In genomic region chr8:85879624-85880023, GRCm38 (mm10) we compare ENCODE assay signal across 31 mouse cellular contexts. TPM values are rescaled to one million over a fixed set of nuclear protein-coding genes. Genes with fewer than 3 reads are reported as not detected.
DNase-seq lines count a peak whose midpoint lies in the region; ATAC-seq and TF ChIP-seq lines count a peak whose summit lies in the region.
"Had no signal": no experiment of that assay in that cellular context is flagged by ENCODE, and none has a peak within 500 bp of the region (broad histone marks: within the 10 kb centered on the region; RNA-seq: fewer than 3 reads in every experiment).

No protein-coding gene starts in this region.

- peak; percentile 66 for DNase-seq in midbrain, embryonic 14.5 days
- no peak for DNase-seq in midbrain, postnatal 0 days (ENCODE audit: low spot score)
- peak; percentile 4 for DNase-seq in c-Kit-positive CD71-negative TER-119-negative erythroid progenitor cells, embryonic 14.5 days (ENCODE audit: low read depth)
- DNase-seq in liver, embryonic 13.5 days: peak; percentile 59
- no peak for DNase-seq in T-cell, adult 2 months (ENCODE audit: low spot score)
- no peak for DNase-seq in left cerebral cortex, postnatal 25 days (ENCODE audit: low spot score in 2 of 2)
- DNase-seq: adrenal gland, adult 8-10 months; cerebellum, adult 8-10 months; cerebellum, postnatal 25 days; gastrocnemius, postnatal 10 days; heart, postnatal 10 days; kidney, adult 18-20 months; kidney, postnatal 36 days; lung, postnatal 36 days; retina, postnatal 1 day; right cerebral cortex, postnatal 14 days; thymus, postnatal 4 days had no signal

- H3K27ac ChIP-seq in midbrain, embryonic 14.5 days (replicated peaks; ENCODE audit: low read depth, low read length): no peak overlapping the region
- H3K27ac ChIP-seq in midbrain, postnatal 0 days (ENCODE audit: low read depth, low read length): no peak overlapping the region
- H3K27ac ChIP-seq in liver, embryonic 13.5 days: no peak overlapping the region
- H3K27ac ChIP-seq in hindbrain, embryonic 12.5 days: no peak overlapping the region
- H3K27ac ChIP-seq: embryonic facial prominence, embryonic 10.5 days; embryonic facial prominence, embryonic 15.5 days; forebrain, embryonic 13.5 days; heart, embryonic 13.5 days; hindbrain, embryonic 10.5 days; kidney, embryonic 15.5 days; layer of hippocampus, adult 2 months; limb, embryonic 10.5 days; limb, embryonic 15.5 days; lung, embryonic 15.5 days; neural tube, embryonic 13.5 days had no signal

- H3K36me3 ChIP-seq in midbrain, embryonic 14.5 days (ENCODE audit: control insufficient read depth, insufficient read depth, low read length): 0 out of 2 replicates have a peak, but pooled peaks cover 7% of the 10 kb centered on the region
- no peaks in the 10 kb centered on the region for H3K36me3 ChIP-seq in midbrain, postnatal 0 days (ENCODE audit: insufficient read depth, low read length)
- peaks cover 21% of the 10 kb centered on the region for H3K36me3 ChIP-seq in liver, embryonic 13.5 days
- no peaks in the 10 kb centered on the region for H3K36me3 ChIP-seq in hindbrain, embryonic 12.5 days

- no peak for ATAC-seq in midbrain, embryonic 14.5 days (ENCODE audit: low FRiP score, low TSS enrichment)
- ATAC-seq in midbrain, postnatal 0 days (ENCODE audit: low FRiP score): no peak
- ATAC-seq in liver, embryonic 13.5 days (ENCODE audit: low read depth): peak; percentile 96
- ATAC-seq in hindbrain, embryonic 12.5 days (ENCODE audit: low FRiP score): no peak
- ATAC-seq: activated CD4-positive, CD25-positive, alpha-beta regulatory T cell, adult 4 months; forebrain, embryonic 13.5 days; hindbrain, embryonic 16.5 days had no signal

- H3K4me1 ChIP-seq in midbrain, embryonic 14.5 days (ENCODE audit: control insufficient read depth, insufficient read depth, low read length): no peaks in the 10 kb centered on the region
- H3K4me1 ChIP-seq in midbrain, postnatal 0 days (ENCODE audit: insufficient read depth, low read length): no peaks in the 10 kb centered on the region
- H3K4me1 ChIP-seq in liver, embryonic 13.5 days (replicated peaks): peaks cover 7% of the 10 kb centered on the region
- no peaks in the 10 kb centered on the region for H3K4me1 ChIP-seq in hindbrain, embryonic 12.5 days
- H3K4me1 ChIP-seq: embryonic facial prominence, embryonic 10.5 days; embryonic facial prominence, embryonic 15.5 days; forebrain, embryonic 13.5 days; heart, embryonic 13.5 days; hindbrain, embryonic 10.5 days; kidney, embryonic 15.5 days; limb, embryonic 10.5 days; limb, embryonic 15.5 days; lung, embryonic 15.5 days; neural tube, embryonic 13.5 days had no signal

- no peaks in the 10 kb centered on the region for H3K9me3 ChIP-seq in midbrain, embryonic 14.5 days (ENCODE audit: control insufficient read depth, low read length)
- no peaks in the 10 kb centered on the region for H3K9me3 ChIP-seq in midbrain, postnatal 0 days (ENCODE audit: low read length)
- no peaks in the 10 kb centered on the region for H3K9me3 ChIP-seq in liver, embryonic 13.5 days (replicated peaks)
- no peaks in the 10 kb centered on the region for H3K9me3 ChIP-seq in hindbrain, embryonic 12.5 days (replicated peaks)
- H3K9me3 ChIP-seq: embryonic facial prominence, embryonic 10.5 days; embryonic facial prominence, embryonic 15.5 days; forebrain, embryonic 13.5 days; heart, embryonic 13.5 days; hindbrain, embryonic 10.5 days; kidney, embryonic 15.5 days; limb, embryonic 10.5 days; limb, embryonic 15.5 days; lung, embryonic 15.5 days; neural tube, embryonic 13.5 days had no signal

- 71% methylated on average over 7 of the region's 7 CpGs for WGBS in midbrain, embryonic 14.5 days
- WGBS in midbrain, postnatal 0 days: 72% methylated on average over 7 of the region's 7 CpGs
- WGBS in liver, embryonic 13.5 days (ENCODE audit: insufficient replicate concordance): 51% methylated on average over 7 of the region's 7 CpGs
- WGBS in hindbrain, embryonic 12.5 days: 89% methylated on average over 7 of the region's 7 CpGs

- no peaks in the 10 kb centered on the region for H3K27me3 ChIP-seq in midbrain, embryonic 14.5 days (ENCODE audit: control insufficient read depth, insufficient read depth, low read length)
- no peaks in the 10 kb centered on the region for H3K27me3 ChIP-seq in midbrain, postnatal 0 days (ENCODE audit: insufficient read depth, low read length)
- no peaks in the 10 kb centered on the region for H3K27me3 ChIP-seq in liver, embryonic 13.5 days
- no peaks in the 10 kb centered on the region for H3K27me3 ChIP-seq in hindbrain, embryonic 12.5 days
- H3K27me3 ChIP-seq: embryonic facial prominence, embryonic 15.5 days; forebrain, embryonic 13.5 days; heart, embryonic 13.5 days; kidney, embryonic 15.5 days; limb, embryonic 15.5 days; lung, embryonic 15.5 days; neural tube, embryonic 13.5 days had no signal

- H3K4me3 ChIP-seq in midbrain, embryonic 14.5 days (replicated peaks; ENCODE audit: low read depth, low read length): no peak overlapping the region
- no peak overlapping the region for H3K4me3 ChIP-seq in midbrain, postnatal 0 days (ENCODE audit: low read depth, low read length)
- H3K4me3 ChIP-seq in liver, embryonic 13.5 days (replicated peaks): no peak overlapping the region
- no peak overlapping the region for H3K4me3 ChIP-seq in hindbrain, embryonic 12.5 days
- H3K4me3 ChIP-seq: embryonic facial prominence, embryonic 10.5 days; embryonic facial prominence, embryonic 15.5 days; forebrain, embryonic 13.5 days; heart, embryonic 13.5 days; hindbrain, embryonic 10.5 days; kidney, embryonic 15.5 days; layer of hippocampus, adult 2 months; limb, embryonic 10.5 days; limb, embryonic 15.5 days; lung, embryonic 15.5 days; neural tube, embryonic 13.5 days had no signal

- no peak for TF ChIP-seq CTCF in midbrain, postnatal 0 days (IDR thresholded peaks at IDR 0.05)

- H3K4me2 ChIP-seq in midbrain, embryonic 14.5 days (ENCODE audit: low read length): no peak overlapping the region
- H3K4me2 ChIP-seq in midbrain, postnatal 0 days (ENCODE audit: low read depth, low read length, poor library complexity, severe bottlenecking): no peak overlapping the region
- 0 out of 2 replicates have a peak overlapping the region, but pooled peaks have one; percentile 2 for H3K4me2 ChIP-seq in liver, embryonic 13.5 days
- no peak overlapping the region for H3K4me2 ChIP-seq in hindbrain, embryonic 12.5 days (replicated peaks)
- H3K4me2 ChIP-seq: embryonic facial prominence, embryonic 15.5 days; forebrain, embryonic 13.5 days; heart, embryonic 13.5 days; kidney, embryonic 15.5 days; limb, embryonic 15.5 days; lung, embryonic 15.5 days; neural tube, embryonic 13.5 days had no signal

- H3K9ac ChIP-seq in midbrain, embryonic 14.5 days (replicated peaks; ENCODE audit: low read length): no peak overlapping the region
- no peak overlapping the region for H3K9ac ChIP-seq in midbrain, postnatal 0 days (replicated peaks; ENCODE audit: low read length, poor library complexity, severe bottlenecking)
- H3K9ac ChIP-seq in liver, embryonic 13.5 days: no peak overlapping the region
- H3K9ac ChIP-seq in hindbrain, embryonic 12.5 days: no peak overlapping the region
- H3K9ac ChIP-seq: embryonic facial prominence, embryonic 15.5 days; forebrain, embryonic 13.5 days; heart, embryonic 13.5 days; kidney, embryonic 15.5 days; limb, embryonic 15.5 days; lung, embryonic 15.5 days; neural tube, embryonic 13.5 days had no signal

- intact Hi-C loops in left cerebral cortex, postnatal 25 days (cut with DNase I): no loop called here

RNA-seq across cellular contexts. Expression of gene Phkb, which starts 38.9 kb away (rescaled TPM):
- 41.3 and 43.2 TPM in 2 replicates for polyA plus RNA-seq in midbrain, embryonic 14.5 days (2014; fragmentation: Nextera tagmentation; extraction: Ambion mirVana)
- total RNA-seq in midbrain, postnatal 0 days (2014; rRNA removed): 32.3 and 37.2 TPM in 2 replicates
- polyA plus RNA-seq in midbrain, postnatal 0 days (2015; fragmentation: Nextera tagmentation; extraction: Ambion mirVana): 20.1 and 22.2 TPM in 2 replicates
- 11.9 and 14.7 TPM in 2 replicates for polyA plus RNA-seq in liver, embryonic 13.5 days (2015; fragmentation: Nextera tagmentation; extraction: Ambion mirVana)
- total RNA-seq in left cerebral cortex, postnatal 25 days (2021): 10 to 100 TPM; 33.4 to 38.0 TPM
- 44.5 and 55.3 TPM in 2 replicates for polyA plus RNA-seq in hindbrain, embryonic 12.5 days (2016; fragmentation: Nextera tagmentation; extraction: Ambion mirVana)

RNA-seq across cellular contexts. Expression of gene Itfg1, which starts 38.9 kb away (rescaled TPM):
- polyA plus RNA-seq in midbrain, embryonic 14.5 days (2014; fragmentation: Nextera tagmentation; extraction: Ambion mirVana): 195 and 233 TPM in 2 replicates
- total RNA-seq in midbrain, postnatal 0 days (2014; rRNA removed): 258 and 286 TPM in 2 replicates
- 226 and 227 TPM in 2 replicates for polyA plus RNA-seq in midbrain, postnatal 0 days (2015; fragmentation: Nextera tagmentation; extraction: Ambion mirVana)
- 23.2 and 29.1 TPM in 2 replicates for polyA plus RNA-seq in liver, embryonic 13.5 days (2015; fragmentation: Nextera tagmentation; extraction: Ambion mirVana)
- 100 to 1,000 TPM; 177 to 183 TPM for total RNA-seq in left cerebral cortex, postnatal 25 days (2021)
- polyA plus RNA-seq in hindbrain, embryonic 12.5 days (2016; fragmentation: Nextera tagmentation; extraction: Ambion mirVana): 126 and 133 TPM in 2 replicates

Comparison
In these comparisons a context has a peak if more than half of its experiments do, and no peak if none do; other contexts are left out.
1. DNase-seq: peak in midbrain, embryonic 14.5 days (single experiment), c-Kit-positive CD71-negative TER-119-negative erythroid progenitor cells, embryonic 14.5 days (single experiment) and liver, embryonic 13.5 days (single experiment); none in midbrain, postnatal 0 days (single experiment), T-cell, adult 2 months (single experiment) and left cerebral cortex, postnatal 25 days (0 of 2).